Comparison of ENCODE assay signal across 9 mouse cellular contexts in genomic region chr8:123066101-123066683, GRCm38 (mm10). TPM values are rescaled to one million over a fixed set of nuclear protein-coding genes. Genes with fewer than 3 reads are reported as not detected.
A peak's percentile ranks its signal among the peaks of the same experiment; 100 is the strongest.
DNase-seq lines count a peak whose midpoint lies in the region; ATAC-seq and TF ChIP-seq lines count a peak whose summit lies in the region.
"Had no signal": no experiment of that assay in that cellular context is flagged by ENCODE, and none has a peak within 500 bp of the region (broad histone marks: within the 10 kb centered on the region; RNA-seq: fewer than 3 reads in every experiment).

No protein-coding gene starts in this region.

- H3K36me3 ChIP-seq in embryonic facial prominence, embryonic 13.5 days = peaks cover 25% of the 10 kb centered on the region
- H3K36me3 ChIP-seq in limb, embryonic 12.5 days = peaks cover 28% of the 10 kb centered on the region
- H3K36me3 ChIP-seq in small intestine, adult 2 months (ENCODE audit: control insufficient read depth, insufficient read depth, low read length) = peaks cover 3% of the 10 kb centered on the region; the same call in 1 of the 2 replicates

- no peak for TF ChIP-seq CTCF in small intestine, adult 2 months (IDR thresholded peaks at IDR 0.05; ENCODE audit: extremely low read depth, insufficient read length, insufficient replicate concordance, low read depth, low read length)

- H3K4me1 ChIP-seq in embryonic facial prominence, embryonic 13.5 days = peaks cover 22% of the 10 kb centered on the region
- H3K4me1 ChIP-seq in limb, embryonic 12.5 days (replicated peaks) = peaks cover 23% of the 10 kb centered on the region
- H3K4me1 ChIP-seq in small intestine, adult 2 months (ENCODE audit: control insufficient read depth, insufficient read depth, insufficient read length, low read length) = peaks cover 8% of the 10 kb centered on the region

- DNase-seq in cerebellum, adult 9-10 months = peak; percentile 31
- no peak for DNase-seq in cerebellum, postnatal 10 days
- peak; percentile 78 for DNase-seq in 3T3-L1 (ENCODE audit: low read depth, low spot score)
- no peak for DNase-seq in frontal cortex, postnatal 14 days (ENCODE audit: low spot score in 2 of 2)
- no peak for DNase-seq in left cerebral cortex, postnatal 25 days (ENCODE audit: low spot score in 2 of 2)

- H3K27ac ChIP-seq in embryonic facial prominence, embryonic 13.5 days = peak overlapping the region; percentile 92
- H3K27ac ChIP-seq in limb, embryonic 12.5 days = peak overlapping the region; percentile 93
- peak overlapping the region; percentile 71 for H3K27ac ChIP-seq in small intestine, adult 2 months (ENCODE audit: insufficient read depth, low read depth, low read length)

- H3K9me3 ChIP-seq in embryonic facial prominence, embryonic 13.5 days = no peaks in the 10 kb centered on the region
- H3K9me3 ChIP-seq in limb, embryonic 12.5 days = no peaks in the 10 kb centered on the region

- TF ChIP-seq POLR2A in small intestine, adult 2 months (IDR thresholded peaks at IDR 0.05; ENCODE audit: low read depth, low read length) = no peak

- H3K9ac ChIP-seq in embryonic facial prominence, embryonic 13.5 days = peak overlapping the region; percentile 93
- H3K9ac ChIP-seq in limb, embryonic 12.5 days (replicated peaks) = peak overlapping the region; percentile 93

- 31% methylated on average over 7 of the region's 7 CpGs for WGBS in embryonic facial prominence, embryonic 13.5 days
- WGBS in limb, embryonic 12.5 days = 37% methylated on average over 7 of the region's 7 CpGs
- 26% methylated on average over 7 of the region's 7 CpGs for WGBS in small intestine, adult 2 months

- ATAC-seq in embryonic facial prominence, embryonic 13.5 days (ENCODE audit: insufficient number of reproducible peaks, insufficient read depth, low FRiP score, low TSS enrichment, low read depth) = no peak
- no peak for ATAC-seq in limb, embryonic 12.5 days (ENCODE audit: insufficient number of reproducible peaks, insufficient read depth, low FRiP score, low TSS enrichment, low read depth)

- H3K4me2 ChIP-seq in embryonic facial prominence, embryonic 13.5 days = peak overlapping the region; percentile 80
- H3K4me2 ChIP-seq in limb, embryonic 12.5 days = peak overlapping the region; percentile 66

- intact Hi-C loops in left cerebral cortex, postnatal 25 days (cut with DNase I) = loop anchor here (10.0 kb wide), 1 partner anchor 451 kb away; the partner anchor contains the start of genes Galns and Trappc2l

- H3K27me3 ChIP-seq in embryonic facial prominence, embryonic 13.5 days = no peaks in the 10 kb centered on the region
- H3K27me3 ChIP-seq in limb, embryonic 12.5 days = no peaks in the 10 kb centered on the region
- H3K27me3 ChIP-seq in small intestine, adult 2 months (ENCODE audit: control insufficient read depth, insufficient read depth, low read length) = no peaks in the 10 kb centered on the region
- H3K27me3 ChIP-seq: Patski had no signal

- H3K4me3 ChIP-seq in embryonic facial prominence, embryonic 13.5 days = peak overlapping the region; percentile 97
- H3K4me3 ChIP-seq in limb, embryonic 12.5 days (replicated peaks) = peak overlapping the region; percentile 92
- peak overlapping the region; percentile 71 for H3K4me3 ChIP-seq in small intestine, adult 2 months (ENCODE audit: low read depth, low read length)

RNA-seq across cellular contexts. Expression of gene Spg7, which starts 3.5 kb away (rescaled TPM):
- polyA plus RNA-seq in embryonic facial prominence, embryonic 13.5 days (2015; fragmentation: Nextera tagmentation; extraction: Ambion mirVana) = 47.9 and 49.8 TPM in 2 replicates
- 63.2 and 63.7 TPM in 2 replicates for polyA plus RNA-seq in limb, embryonic 12.5 days (2016; fragmentation: Nextera tagmentation; extraction: Ambion mirVana)
- 54.1 and 132 TPM in 2 replicates for polyA plus RNA-seq in small intestine, adult 2 months (2012; rRNA removed)
- total RNA-seq in left cerebral cortex, postnatal 25 days (2021) = 10 to 100 TPM; 64.3 to 68.6 TPM

RNA-seq across cellular contexts. Expression of gene Ankrd11, which starts 24.1 kb away (rescaled TPM):
- polyA plus RNA-seq in embryonic facial prominence, embryonic 13.5 days (2015; fragmentation: Nextera tagmentation; extraction: Ambion mirVana) = 40.9 and 44.1 TPM in 2 replicates
- polyA plus RNA-seq in limb, embryonic 12.5 days (2016; fragmentation: Nextera tagmentation; extraction: Ambion mirVana) = 62.3 and 108 TPM in 2 replicates
- polyA plus RNA-seq in small intestine, adult 2 months (2012; rRNA removed) = 23.9 and 79.9 TPM in 2 replicates
- total RNA-seq in left cerebral cortex, postnatal 25 days (2021) = 100 to 1,000 TPM; 147 to 152 TPM

RNA-seq across cellular contexts. Expression of gene Rpl13, which starts 36.0 kb away (rescaled TPM):
- 1,270 and 1,597 TPM in 2 replicates for polyA plus RNA-seq in embryonic facial prominence, embryonic 13.5 days (2015; fragmentation: Nextera tagmentation; extraction: Ambion mirVana)
- 1,503 and 1,509 TPM in 2 replicates for polyA plus RNA-seq in limb, embryonic 12.5 days (2016; fragmentation: Nextera tagmentation; extraction: Ambion mirVana)
- 2,280 and 2,994 TPM in 2 replicates for polyA plus RNA-seq in small intestine, adult 2 months (2012; rRNA removed)
- 100 to 1,000 TPM; 350 to 359 TPM for total RNA-seq in left cerebral cortex, postnatal 25 days (2021)

RNA-seq across cellular contexts. Expression of gene Cpne7, which starts 51.0 kb away (rescaled TPM):
- 1.6 and 2.6 TPM in 2 replicates for polyA plus RNA-seq in embryonic facial prominence, embryonic 13.5 days (2015; fragmentation: Nextera tagmentation; extraction: Ambion mirVana)
- polyA plus RNA-seq in limb, embryonic 12.5 days (2016; fragmentation: Nextera tagmentation; extraction: Ambion mirVana) = 0.40 and 0.53 TPM in 2 replicates
- 0.77 and 0.94 TPM in 2 replicates for polyA plus RNA-seq in small intestine, adult 2 months (2012; rRNA removed)
- total RNA-seq in left cerebral cortex, postnatal 25 days (2021) = 10 to 100 TPM; 47.5 to 62.6 TPM

Comparison
In these comparisons a context has a peak if more than half of its experiments do, and no peak if none do; other contexts are left out.
1. DNase-seq: peak in cerebellum, adult 9-10 months (single experiment) and 3T3-L1 (single experiment); none in cerebellum, postnatal 10 days (0 of 2), frontal cortex, postnatal 14 days (0 of 2) and left cerebral cortex, postnatal 25 days (0 of 2).
2. Peak in every context shown above with its lines, with median percentiles within 50 percentile points of each other: H3K27ac ChIP-seq and H3K4me3 ChIP-seq.